Comparison of ENCODE assay signal across 10 mouse cellular contexts in the genomic region with DNA sequence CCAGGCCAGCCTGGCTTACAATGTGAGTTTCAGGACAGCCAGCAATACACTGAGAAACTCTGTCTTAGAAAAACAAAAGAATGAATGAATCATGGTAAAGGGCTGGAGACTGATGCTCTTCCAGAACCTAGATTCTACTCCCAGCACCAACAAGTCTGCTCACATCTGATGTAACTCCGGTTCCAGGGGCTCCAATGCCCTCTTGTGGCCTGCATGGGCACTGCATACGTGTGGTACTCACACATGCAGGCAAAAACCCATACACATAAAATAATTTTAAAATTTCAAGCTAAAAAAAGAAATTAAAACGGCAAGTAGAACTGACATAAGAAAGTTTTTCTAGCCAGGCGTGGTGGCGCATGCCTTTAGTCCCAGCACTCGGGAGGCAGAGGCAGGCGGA. TPM values are rescaled to one million over a fixed set of nuclear protein-coding genes. Genes with fewer than 3 reads are reported as not detected.
A peak's percentile ranks its signal among the peaks of the same experiment; 100 is the strongest.
DNase-seq lines count a peak whose midpoint lies in the region; ATAC-seq and TF ChIP-seq lines count a peak whose summit lies in the region.
"Had no signal": no experiment of that assay in that cellular context is flagged by ENCODE, and none has a peak within 500 bp of the region (broad histone marks: within the 10 kb centered on the region; RNA-seq: fewer than 3 reads in every experiment).

No protein-coding gene starts in this region.

- WGBS in kidney, embryonic 15.5 days: 91% methylated on average over 7 of the region's 7 CpGs
- 94% methylated on average over 7 of the region's 7 CpGs for WGBS in heart, embryonic 12.5 days

- H3K36me3 ChIP-seq in kidney, embryonic 15.5 days: peaks cover 90% of the 10 kb centered on the region
- H3K36me3 ChIP-seq in ES-E14 (ENCODE audit: control insufficient read depth, insufficient read depth, low read length, poor library complexity, severe bottlenecking): peaks cover 7% of the 10 kb centered on the region; the same call in 1 of the 2 replicates
- peaks cover 65% of the 10 kb centered on the region for H3K36me3 ChIP-seq in heart, embryonic 12.5 days

- H3K4me2 ChIP-seq in kidney, embryonic 15.5 days: no peak overlapping the region
- no peak overlapping the region for H3K4me2 ChIP-seq in heart, embryonic 12.5 days
- H3K4me2 ChIP-seq: midbrain, embryonic 12.5 days had no signal

- no peaks in the 10 kb centered on the region for H3K9me3 ChIP-seq in kidney, embryonic 15.5 days (replicated peaks)
- H3K9me3 ChIP-seq in ES-E14 (ENCODE audit: control insufficient read depth, insufficient read depth, low read depth, low read length): no peaks in the 10 kb centered on the region
- H3K9me3 ChIP-seq in heart, embryonic 12.5 days (replicated peaks): no peaks in the 10 kb centered on the region
- H3K9me3 ChIP-seq: midbrain, embryonic 12.5 days had no signal

- no peaks in the 10 kb centered on the region for H3K4me1 ChIP-seq in kidney, embryonic 15.5 days
- H3K4me1 ChIP-seq in ES-E14 (ENCODE audit: control insufficient read depth in 2 of 2, insufficient read depth in 2 of 2, low read length in 2 of 2, poor library complexity in 1 of 2): no peaks in the 10 kb centered on the region
- H3K4me1 ChIP-seq in heart, embryonic 12.5 days (replicated peaks): no peaks in the 10 kb centered on the region
- H3K4me1 ChIP-seq: midbrain, embryonic 12.5 days had no signal

- H3K4me3 ChIP-seq in kidney, embryonic 15.5 days (replicated peaks): no peak overlapping the region
- no peak overlapping the region for H3K4me3 ChIP-seq in ES-E14 (ENCODE audit: insufficient read depth in 1 of 2, low read depth in 1 of 2, low read length in 2 of 2, poor library complexity in 1 of 2, severe bottlenecking in 1 of 2)
- H3K4me3 ChIP-seq in heart, embryonic 12.5 days: no peak overlapping the region
- H3K4me3 ChIP-seq: erythroblast, embryonic 14.5 days; midbrain, embryonic 12.5 days had no signal

- no peaks in the 10 kb centered on the region for H3K27me3 ChIP-seq in kidney, embryonic 15.5 days
- H3K27me3 ChIP-seq in heart, embryonic 12.5 days (replicated peaks): no peaks in the 10 kb centered on the region
- H3K27me3 ChIP-seq: midbrain, embryonic 12.5 days had no signal

- in situ Hi-C loops in ES-E14 (cut with MboI; ENCODE audit: low sequenced_read_pairs in 2 of 2, unreplicated experiment in 2 of 2): no loop called here

- H3K27ac ChIP-seq in kidney, embryonic 15.5 days: no peak overlapping the region
- H3K27ac ChIP-seq in ES-E14 (ENCODE audit: insufficient read depth, low read depth, low read length, poor library complexity, severe bottlenecking): no peak overlapping the region
- H3K27ac ChIP-seq in heart, embryonic 12.5 days (ENCODE audit: poor library complexity, severe bottlenecking): no peak overlapping the region
- H3K27ac ChIP-seq: midbrain, embryonic 12.5 days had no signal

- H3K9ac ChIP-seq in kidney, embryonic 15.5 days: no peak overlapping the region
- no peak overlapping the region for H3K9ac ChIP-seq in ES-E14 (ENCODE audit: insufficient read depth, low read depth, low read length, poor library complexity, severe bottlenecking)
- H3K9ac ChIP-seq in heart, embryonic 12.5 days: no peak overlapping the region
- H3K9ac ChIP-seq: midbrain, embryonic 12.5 days had no signal

- peak; percentile 22 for DNase-seq in kidney, postnatal 10 days
- peak; percentile 51 for DNase-seq in ES-E14 (ENCODE audit: low read depth, low spot score)
- peak; percentile 31 for DNase-seq in embryo, embryonic 10 days (ENCODE audit: low spot score)
- no peak for DNase-seq in urinary bladder, postnatal 36 days (ENCODE audit: low spot score in 2 of 2)
- no peak for DNase-seq in heart, adult 9 months (ENCODE audit: low spot score in 2 of 2)

- ATAC-seq in kidney, embryonic 15.5 days (replicated peaks; ENCODE audit: low FRiP score): no peak
- ATAC-seq in megakaryocyte, adult 5-6 weeks (ENCODE audit: poor library complexity, severe bottlenecking): peak; percentile 77
- no peak for ATAC-seq in heart, embryonic 12.5 days (ENCODE audit: insufficient number of reproducible peaks, low FRiP score)

TF ChIP-seq in ES-E14, 5 proteins besides CTCF, POLR2A, EP300 and RAD21:
- TF ChIP-seq CHD2 (IDR thresholded peaks at IDR 0.05; ENCODE audit: low read depth, low read length) (no peak), MAFK (IDR thresholded peaks at IDR 0.05; ENCODE audit: insufficient read depth, low read depth, low read length) (no peak), ZC3H11A (IDR thresholded peaks at IDR 0.05; ENCODE audit: borderline replicate concordance, low read depth, low read length) (peak; percentile 21; the same call in 1 of the 2 replicates), HCFC1 (IDR thresholded peaks at IDR 0.05; ENCODE audit: borderline replicate concordance, insufficient read depth, low read length) (no peak)
TF ChIP-seq in ES-E14: peak in this region for 1.

RNA-seq across cellular contexts. Expression of a gene that starts 44.5 kb away (rescaled TPM):
- 36.4 and 40.8 TPM in 2 replicates for polyA plus RNA-seq in kidney, embryonic 15.5 days (2015; fragmentation: Nextera tagmentation; extraction: Ambion mirVana)
- total RNA-seq in ES-E14 (2012; rRNA removed): 38.2 and 45.1 TPM in 2 replicates
- 47.5 and 49.2 TPM in 2 replicates for total RNA-seq in megakaryocyte, adult 5-6 weeks (2015)
- 89.7 and 96.1 TPM in 2 replicates for total RNA-seq in megakaryocyte, adult 5-6 weeks (2017)
- polyA plus RNA-seq in heart, embryonic 12.5 days (2016; fragmentation: Nextera tagmentation; extraction: Ambion mirVana): 38.9 and 41.1 TPM in 2 replicates

Comparison
In these comparisons a context has a peak if more than half of its experiments do, and no peak if none do; other contexts are left out.
1. DNase-seq: peak in kidney, postnatal 10 days (single experiment), ES-E14 (single experiment) and embryo, embryonic 10 days (single experiment); none in urinary bladder, postnatal 36 days (0 of 2) and heart, adult 9 months (0 of 2).